Mouse (Mus musculus): ENCODE measurements around the gene Pdx1.

Gene Pdx1

DNA sequence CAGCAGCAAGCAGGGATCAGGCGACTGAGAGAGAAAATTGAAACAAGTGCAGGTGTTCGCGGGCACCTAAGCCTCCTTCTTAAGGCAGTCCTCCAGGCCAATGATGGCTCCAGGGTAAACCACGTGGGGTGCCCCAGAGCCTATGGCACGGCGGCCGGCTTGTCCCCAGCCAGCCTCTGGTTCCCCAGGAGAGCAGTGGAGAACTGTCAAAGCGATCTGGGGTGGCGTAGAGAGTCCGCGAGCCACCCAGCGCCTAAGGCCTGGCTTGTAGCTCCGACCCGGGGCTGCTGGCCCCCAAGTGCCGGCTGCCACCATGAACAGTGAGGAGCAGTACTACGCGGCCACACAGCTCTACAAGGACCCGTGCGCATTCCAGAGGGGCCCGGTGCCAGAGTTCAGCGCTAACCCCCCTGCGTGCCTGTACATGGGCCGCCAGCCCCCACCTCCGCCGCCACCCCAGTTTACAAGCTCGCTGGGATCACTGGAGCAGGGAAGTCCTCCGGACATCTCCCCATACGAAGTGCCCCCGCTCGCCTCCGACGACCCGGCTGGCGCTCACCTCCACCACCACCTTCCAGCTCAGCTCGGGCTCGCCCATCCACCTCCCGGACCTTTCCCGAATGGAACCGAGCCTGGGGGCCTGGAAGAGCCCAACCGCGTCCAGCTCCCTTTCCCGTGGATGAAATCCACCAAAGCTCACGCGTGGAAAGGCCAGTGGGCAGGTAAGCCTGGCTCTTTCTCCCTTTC, at the start of gene Pdx1:
Gene Pdx1, plus strand, starts transcription at position 34 of the 747 bp plus-strand sequence.
- DNase-seq, result no peak

GRCm38 (mm10) chr5:147227354-147228112, 42.2 kb upstream of the Pdx1 start:
- DNase-seq, result peak; percentile 84

- no peak for DNase-seq
Measured at GRCm38 (mm10) chr5:147235406-147236309, 34.1 kb upstream of the Pdx1 start.

GRCm38 (mm10) chr5:147243908-147244307, 25.9 kb upstream of the Pdx1 start:
- DNase-seq, result no peak

DNA sequence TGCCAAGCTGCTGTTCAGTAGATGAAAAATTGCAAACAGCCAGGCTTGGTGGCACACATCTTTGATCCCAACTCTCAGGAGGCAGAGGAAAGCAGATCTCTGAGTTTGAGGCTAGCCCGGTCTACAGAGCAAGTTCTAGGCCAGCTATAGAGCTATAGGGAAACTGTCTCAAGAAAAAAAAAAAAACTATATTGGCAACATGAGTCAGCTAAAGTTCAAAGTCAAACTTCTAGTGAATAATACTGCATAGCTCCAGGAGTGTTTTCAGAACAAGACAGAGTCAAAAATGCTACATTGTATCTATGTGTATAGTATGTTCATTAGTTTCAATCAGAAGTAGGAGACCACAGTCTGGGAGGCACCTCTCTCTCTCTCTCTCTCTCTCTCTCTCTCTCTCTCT, 9.6 kb upstream of the Pdx1 start:
- no peak for DNase-seq

DNA sequence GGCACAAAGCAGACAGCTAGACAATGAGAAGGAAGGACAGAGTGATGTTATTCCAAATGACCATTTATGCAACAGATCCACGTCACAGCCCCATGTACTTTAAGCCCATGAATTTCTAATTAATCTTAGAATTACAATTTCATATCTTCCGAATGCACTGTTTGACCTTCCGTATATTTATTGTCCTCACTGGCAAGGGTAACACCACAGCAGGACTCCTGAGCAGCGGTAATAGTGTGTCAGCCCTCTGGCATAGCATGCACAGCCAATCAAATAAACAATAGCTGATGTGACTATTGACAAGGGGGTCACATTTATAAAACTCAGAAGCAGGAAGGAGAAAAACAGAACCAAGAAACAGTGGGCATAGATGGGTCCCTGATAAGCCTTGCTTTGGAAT, 9.0 kb upstream of the Pdx1 start:
- DNase-seq, result no peak

DNA sequence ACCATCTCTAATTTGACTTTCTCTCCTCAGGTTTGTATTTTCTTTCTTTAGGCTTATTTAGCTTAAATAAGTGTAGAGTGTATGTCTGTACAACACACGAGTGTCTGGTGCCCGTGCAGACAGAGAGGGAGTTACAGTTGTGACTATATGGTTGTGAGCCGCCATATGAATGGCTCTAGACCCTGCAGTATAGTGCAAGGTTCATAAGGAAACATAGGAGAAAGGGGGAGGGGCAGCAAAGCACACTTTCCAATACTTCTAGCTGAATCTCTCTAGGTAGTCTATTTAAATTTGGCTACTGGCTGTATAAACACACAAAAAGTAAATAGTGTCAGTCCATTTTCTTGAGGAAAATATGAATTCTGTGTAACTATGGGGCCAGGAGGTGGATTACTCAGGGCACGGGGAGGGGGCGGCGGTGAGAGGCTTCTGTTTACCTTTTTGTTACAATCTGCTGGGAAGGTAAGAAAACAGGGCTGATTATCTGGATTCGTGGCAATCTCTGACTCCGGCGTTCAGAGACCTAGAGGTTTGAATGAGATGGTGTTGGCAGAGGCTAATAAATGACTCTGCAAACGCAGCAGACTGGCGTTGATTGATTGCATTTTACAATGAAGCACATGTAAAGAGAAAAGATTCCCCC, 7.7 kb upstream of the Pdx1 start:
- no peak for DNase-seq

GRCm38 (mm10) chr5:147263945-147264344, 5.8 kb upstream of the Pdx1 start:
- DNase-seq, result no peak

DNA sequence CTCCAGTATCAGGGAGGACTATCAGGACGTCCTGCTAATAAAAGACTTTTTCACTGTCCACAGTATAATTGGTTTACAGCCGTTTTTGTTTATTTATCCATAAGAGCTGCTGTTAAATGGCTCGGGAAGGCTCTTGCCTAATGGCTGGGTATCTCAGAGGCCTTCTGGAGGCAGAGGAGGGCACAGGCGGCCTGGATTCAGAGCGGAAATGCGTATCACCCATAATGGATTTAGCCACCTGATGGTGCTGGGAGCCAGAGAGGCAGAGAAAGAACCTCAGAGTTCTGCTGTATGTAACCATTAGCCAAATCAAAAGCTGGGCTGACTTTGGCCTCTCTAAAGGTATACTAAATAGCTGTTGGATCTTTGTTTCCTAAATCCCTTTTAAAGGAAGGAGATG, 2.3 kb upstream of the Pdx1 start:
- DNase-seq, result no peak

DNA sequence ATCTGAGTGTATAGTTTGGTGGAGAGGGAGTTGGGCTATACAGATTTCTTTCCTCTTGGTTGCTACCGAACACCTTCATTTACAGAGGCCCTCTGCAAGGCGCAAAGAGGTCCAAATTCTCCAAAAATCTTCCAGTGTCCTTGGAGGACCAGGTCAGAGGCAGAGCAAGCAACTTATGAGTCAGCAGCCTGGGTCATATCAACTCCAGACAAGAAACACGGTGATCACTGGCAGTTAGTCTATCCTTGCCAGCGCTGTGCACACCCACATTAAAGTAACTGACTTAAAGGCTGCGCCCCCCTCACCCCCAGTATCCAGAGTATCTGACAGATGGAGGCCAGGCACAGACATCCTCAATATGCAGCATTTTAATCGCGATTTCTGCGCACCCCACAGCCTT, 1.0 kb upstream of the Pdx1 start:
- DNase-seq, result no peak

- no peak for DNase-seq
Measured at GRCm38 (mm10) chr5:147269371-147269770, 388 bp upstream of the Pdx1 start.

DNA sequence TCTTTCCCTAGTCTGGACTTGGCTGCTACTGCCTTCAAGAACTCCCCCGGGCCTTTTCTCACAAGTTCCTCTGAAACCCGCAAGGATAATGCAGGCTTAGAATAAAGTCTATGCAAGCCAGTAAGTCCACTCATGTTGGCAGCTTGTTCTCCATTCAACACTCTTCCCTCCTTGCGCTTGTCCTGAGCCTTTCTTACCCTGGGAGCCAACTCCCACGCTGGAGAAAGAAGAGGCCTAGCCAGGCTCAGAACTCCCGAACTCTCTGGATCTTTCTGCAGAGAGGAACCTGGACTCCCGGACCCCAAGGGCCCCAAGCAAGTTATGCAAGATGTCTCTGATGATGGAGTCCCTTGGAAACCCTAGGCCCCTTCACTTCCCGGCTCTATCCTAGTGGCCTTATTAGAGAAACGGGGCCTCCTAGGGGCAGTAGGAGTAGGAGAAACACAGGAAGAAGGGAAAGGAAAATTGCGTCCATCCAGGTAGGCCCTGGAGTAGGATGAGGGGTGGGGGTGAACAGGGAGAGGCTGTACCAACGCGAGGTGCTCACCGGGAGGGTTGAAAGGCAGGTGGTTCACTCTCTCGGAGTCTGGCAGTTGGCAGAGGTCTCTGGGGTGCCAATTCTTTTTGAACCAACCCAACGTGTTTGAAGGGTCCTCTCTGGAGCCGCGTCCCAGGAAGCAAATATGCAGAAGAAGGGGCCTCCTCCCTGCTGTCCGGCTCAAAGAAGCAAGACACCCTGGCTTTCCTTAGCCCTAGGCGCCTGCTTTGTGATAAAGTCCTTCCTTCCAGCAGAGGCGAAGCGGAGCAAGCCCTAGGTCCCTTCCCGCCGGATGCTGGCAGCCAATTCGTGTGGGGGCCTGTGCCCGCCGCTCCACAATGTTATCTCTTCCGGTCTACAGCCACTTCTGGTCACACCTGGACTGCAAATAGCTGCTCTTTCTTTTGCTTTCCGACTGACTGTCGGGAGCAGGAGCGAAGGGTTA, 1.2 kb downstream of the Pdx1 start:
- DNase-seq, result no peak

- no peak for DNase-seq
Measured at GRCm38 (mm10) chr5:147272046-147272807, 2.5 kb downstream of the Pdx1 start.

- no peak for DNase-seq
Measured at GRCm38 (mm10) chr5:147272808-147273345, 3.1 kb downstream of the Pdx1 start.

DNA sequence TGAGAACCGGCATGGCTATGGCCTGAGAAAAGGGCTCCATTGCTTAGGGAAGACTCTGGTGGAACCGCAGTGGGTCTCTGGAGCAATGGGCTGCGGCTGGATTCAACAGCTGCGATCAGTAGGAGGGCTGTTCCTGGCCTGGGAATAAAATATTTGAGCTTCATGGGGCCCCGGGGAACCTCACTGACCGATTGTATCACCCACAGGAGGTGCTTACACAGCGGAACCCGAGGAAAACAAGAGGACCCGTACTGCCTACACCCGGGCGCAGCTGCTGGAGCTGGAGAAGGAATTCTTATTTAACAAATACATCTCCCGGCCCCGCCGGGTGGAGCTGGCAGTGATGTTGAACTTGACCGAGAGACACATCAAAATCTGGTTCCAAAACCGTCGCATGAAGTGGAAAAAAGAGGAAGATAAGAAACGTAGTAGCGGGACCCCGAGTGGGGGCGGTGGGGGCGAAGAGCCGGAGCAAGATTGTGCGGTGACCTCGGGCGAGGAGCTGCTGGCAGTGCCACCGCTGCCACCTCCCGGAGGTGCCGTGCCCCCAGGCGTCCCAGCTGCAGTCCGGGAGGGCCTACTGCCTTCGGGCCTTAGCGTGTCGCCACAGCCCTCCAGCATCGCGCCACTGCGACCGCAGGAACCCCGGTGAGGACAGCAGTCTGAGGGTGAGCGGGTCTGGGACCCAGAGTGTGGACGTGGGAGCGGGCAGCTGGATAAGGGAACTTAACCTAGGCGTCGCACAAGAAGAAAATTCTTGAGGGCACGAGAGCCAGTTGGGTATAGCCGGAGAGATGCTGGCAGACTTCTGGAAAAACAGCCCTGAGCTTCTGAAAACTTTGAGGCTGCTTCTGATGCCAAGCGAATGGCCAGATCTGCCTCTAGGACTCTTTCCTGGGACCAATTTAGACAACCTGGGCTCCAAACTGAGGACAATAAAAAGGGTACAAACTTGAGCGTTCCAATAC, 4.7 kb downstream of the Pdx1 start:
- no peak for DNase-seq

GRCm38 (mm10) chr5:147275761-147276160, 6.0 kb downstream of the Pdx1 start:
- no peak for DNase-seq

- no peak for DNase-seq
Measured at GRCm38 (mm10) chr5:147276701-147277546, 7.2 kb downstream of the Pdx1 start.

DNA sequence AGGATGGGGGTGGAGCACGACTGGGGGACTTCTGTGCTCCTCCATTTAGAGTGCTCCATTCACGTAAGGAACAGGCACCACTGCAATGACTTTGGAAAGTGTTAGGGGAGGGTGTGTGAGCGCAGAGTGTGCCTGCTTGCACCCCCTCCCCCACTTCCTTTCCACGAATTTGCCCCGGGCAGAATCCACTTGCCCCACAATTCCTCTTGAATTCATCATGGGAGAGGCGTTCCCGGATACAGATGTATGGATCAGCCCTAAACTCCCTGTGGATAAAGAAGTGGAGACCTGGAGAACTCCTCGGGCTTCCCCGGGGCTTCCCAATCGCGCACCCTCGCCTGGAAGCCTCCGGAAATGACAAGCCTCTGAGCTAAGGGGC, 7.8 kb downstream of the Pdx1 start:
- DNase-seq, result no peak

All from kidney, adult 18-20 months (tissue).